Mouse (Mus musculus): ENCODE measurements around the gene Cntd1. TPM values are rescaled to one million over a fixed set of nuclear protein-coding genes. Genes with fewer than 3 reads are reported as not detected.

The Cntd1 gene
- polyA plus RNA-seq, 1 experiment, result 0.84 TPM

DNA sequence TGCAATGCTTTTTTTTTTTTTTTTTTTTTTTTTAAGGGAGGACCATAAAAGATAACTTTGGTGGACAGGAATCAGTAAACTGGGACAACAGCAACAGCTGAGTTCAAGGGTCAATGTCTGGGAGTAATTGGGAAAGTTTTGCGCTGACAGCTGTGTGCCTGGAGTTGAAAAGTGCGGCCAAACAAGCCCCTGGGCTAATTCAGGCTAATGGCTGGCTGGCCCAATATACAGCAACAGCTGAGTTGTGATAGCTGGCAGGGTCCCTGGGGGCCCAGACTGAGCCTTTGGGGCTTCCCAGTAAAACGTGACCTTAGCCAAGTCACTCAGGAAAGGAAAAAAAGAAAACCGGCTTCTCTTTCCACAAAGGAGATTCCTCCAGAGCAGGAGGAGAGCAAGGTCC, 33.7 kb upstream of the Cntd1 start:
- Histone ChIP-seq H3K27me3 (ENCODE audit: control insufficient read depth, insufficient read depth, low read length) (peaks cover 16% of the 10 kb centered on the region), H3K36me3 (ENCODE audit: control insufficient read depth, insufficient read depth, low read length) (no peaks in the 10 kb centered on the region), H3K4me3 (ENCODE audit: control insufficient read depth, insufficient read depth, low read length) (no peak overlapping the region), H3K4me1 (replicated peaks; ENCODE audit: control insufficient read depth, insufficient read depth, low read length) (peaks cover 6% of the 10 kb centered on the region), H3K27ac (ENCODE audit: control insufficient read depth, insufficient read depth, low read length) (no peak overlapping the region)
- no peak for DNase-seq
- WGBS, result 93% methylated on average over 4 of the region's 4 CpGs
- TF ChIP-seq POLR2A (IDR thresholded peaks at IDR 0.05; ENCODE audit: control insufficient read depth, extremely low read depth, insufficient read depth, low read length, poor library complexity), result no peak
- TF ChIP-seq CTCF (IDR thresholded peaks at IDR 0.05; ENCODE audit: borderline replicate concordance, control insufficient read depth, extremely low read depth, insufficient read depth, low read length, poor library complexity), result no peak

DNA sequence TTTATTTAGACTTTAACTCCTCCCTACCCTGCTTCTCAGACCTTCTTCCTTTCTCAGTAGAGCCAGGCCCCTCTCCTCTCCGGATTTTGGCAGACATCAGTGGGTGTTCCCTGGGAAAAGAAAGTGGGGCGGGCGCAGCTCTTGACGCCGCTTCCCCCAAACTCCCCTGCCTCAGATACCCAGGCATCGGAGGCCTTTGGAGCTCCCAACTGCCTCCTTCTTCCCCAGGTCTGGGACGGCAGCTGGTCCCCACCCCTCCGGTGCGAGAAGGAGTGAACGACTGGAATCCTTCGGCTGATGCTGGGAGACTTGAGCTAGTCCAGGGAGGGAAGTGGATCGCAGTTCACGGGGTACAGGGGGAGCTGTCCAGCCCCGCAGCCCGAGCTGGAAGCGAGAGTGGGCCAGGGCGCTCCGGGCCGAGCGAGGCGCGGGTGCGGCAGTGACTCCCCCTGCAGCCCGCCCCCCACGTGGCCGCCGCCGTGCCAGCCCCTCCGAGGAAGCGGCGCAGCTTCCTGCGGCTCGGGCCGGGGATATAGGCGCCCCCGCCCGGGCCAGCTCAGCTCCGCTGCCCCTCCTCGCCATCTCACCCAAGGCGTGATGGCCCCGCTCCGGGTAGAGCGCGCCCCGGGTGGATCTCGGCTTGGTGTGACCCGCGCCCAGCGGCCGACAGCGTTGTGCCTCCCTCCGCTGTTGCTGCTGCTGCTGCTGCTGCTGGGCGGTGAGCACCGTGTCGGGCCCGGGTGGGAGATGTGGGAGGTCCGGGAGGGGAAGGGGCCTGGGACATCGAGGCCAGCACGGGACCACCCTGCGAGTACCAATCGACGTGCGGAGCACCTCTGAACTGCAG, 32.7 kb upstream of the Cntd1 start, which contains the start of gene Ramp2:
Gene Ramp2 (plus strand): TSS at position 174 of the 847 bp plus-strand sequence.
- peak within 1 kb of the TSS; percentile 30 for H3K4me3 ChIP-seq (ENCODE audit: control insufficient read depth, insufficient read depth, low read length)
- peaks cover 6% of the 10 kb centered on the region for H3K4me1 ChIP-seq (replicated peaks; ENCODE audit: control insufficient read depth, insufficient read depth, low read length)
- H3K27ac ChIP-seq (ENCODE audit: control insufficient read depth, insufficient read depth, low read length), result no peak within 1 kb of the TSS
- peak; percentile 52 for DNase-seq
- WGBS, result 7% methylated on average over 63 of the region's 63 CpGs
- H3K36me3 ChIP-seq (ENCODE audit: control insufficient read depth, insufficient read depth, low read length), result no peaks in the 10 kb centered on the region
- 0 out of 2 replicates have a peak, but pooled peaks have one; percentile 11 for TF ChIP-seq CTCF (IDR thresholded peaks at IDR 0.05; ENCODE audit: borderline replicate concordance, control insufficient read depth, extremely low read depth, insufficient read depth, low read length, poor library complexity)
- TF ChIP-seq POLR2A (IDR thresholded peaks at IDR 0.05; ENCODE audit: control insufficient read depth, extremely low read depth, insufficient read depth, low read length, poor library complexity), result no peak
- peaks cover 16% of the 10 kb centered on the region for H3K27me3 ChIP-seq (ENCODE audit: control insufficient read depth, insufficient read depth, low read length)

DNA sequence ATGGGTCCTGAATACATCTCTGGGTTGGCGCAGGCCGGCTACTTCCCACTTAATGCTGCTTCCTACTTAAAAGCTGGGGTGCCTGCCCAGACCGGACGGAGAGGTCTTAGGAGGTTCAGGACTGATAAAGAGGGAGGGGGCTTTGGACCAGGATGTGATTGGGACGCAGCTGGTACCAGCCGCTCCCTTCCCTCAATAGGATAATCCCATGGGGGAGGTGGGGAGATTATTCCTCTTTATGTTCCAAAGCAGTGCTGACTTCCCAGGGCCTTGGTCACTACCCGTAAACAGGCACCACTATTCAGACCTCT, 32.2 kb upstream of the Cntd1 start:
- H3K36me3 ChIP-seq (ENCODE audit: control insufficient read depth, insufficient read depth, low read length), result no peaks in the 10 kb centered on the region

DNA sequence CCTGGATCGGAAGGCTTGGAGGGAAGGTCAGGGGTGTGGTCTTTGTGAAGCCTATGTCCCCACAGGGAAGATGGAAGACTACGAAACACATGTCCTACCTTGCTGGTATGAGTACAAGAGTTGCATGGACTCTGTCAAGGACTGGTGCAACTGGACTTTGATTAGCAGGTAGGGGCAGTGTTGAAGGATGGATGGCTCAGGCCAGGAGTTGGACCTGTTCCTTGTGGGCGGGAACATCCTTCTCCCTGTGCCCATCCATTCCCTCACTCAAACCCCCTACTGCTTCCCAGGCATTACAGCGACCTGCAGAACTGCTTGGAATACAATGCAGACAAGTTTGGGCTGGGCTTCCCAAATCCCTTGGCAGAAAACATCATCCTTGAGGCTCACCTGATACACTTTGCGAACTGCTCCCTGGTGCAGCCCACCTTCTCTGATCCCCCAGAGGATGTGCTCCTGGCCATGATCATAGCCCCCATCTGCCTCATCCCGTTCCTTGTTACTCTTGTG, 31.2 kb upstream of the Cntd1 start:
- peaks cover 6% of the 10 kb centered on the region for H3K4me1 ChIP-seq (replicated peaks; ENCODE audit: control insufficient read depth, insufficient read depth, low read length)
- no peak overlapping the region for H3K27ac ChIP-seq (ENCODE audit: control insufficient read depth, insufficient read depth, low read length)
- no peak for TF ChIP-seq CTCF (IDR thresholded peaks at IDR 0.05; ENCODE audit: borderline replicate concordance, control insufficient read depth, extremely low read depth, insufficient read depth, low read length, poor library complexity)
- no peak for TF ChIP-seq POLR2A (IDR thresholded peaks at IDR 0.05; ENCODE audit: control insufficient read depth, extremely low read depth, insufficient read depth, low read length, poor library complexity)
- H3K4me3 ChIP-seq (ENCODE audit: control insufficient read depth, insufficient read depth, low read length), result no peak overlapping the region
- H3K27me3 ChIP-seq (ENCODE audit: control insufficient read depth, insufficient read depth, low read length), result peaks cover 16% of the 10 kb centered on the region
- 93% methylated on average over 6 of the region's 6 CpGs for WGBS
- DNase-seq, result no peak
- no peaks in the 10 kb centered on the region for H3K36me3 ChIP-seq (ENCODE audit: control insufficient read depth, insufficient read depth, low read length)

More for the DNA sequence above, 32.2 kb upstream of the Cntd1 start:
- WGBS, result 32% methylated on average over 7 of the region's 7 CpGs
- TF ChIP-seq CTCF (IDR thresholded peaks at IDR 0.05; ENCODE audit: borderline replicate concordance, control insufficient read depth, extremely low read depth, insufficient read depth, low read length, poor library complexity) (no peak), POLR2A (IDR thresholded peaks at IDR 0.05; ENCODE audit: control insufficient read depth, extremely low read depth, insufficient read depth, low read length, poor library complexity) (no peak)
- Histone ChIP-seq H3K27me3 (ENCODE audit: control insufficient read depth, insufficient read depth, low read length) (peaks cover 16% of the 10 kb centered on the region), H3K4me1 (replicated peaks; ENCODE audit: control insufficient read depth, insufficient read depth, low read length) (peaks cover 6% of the 10 kb centered on the region), H3K27ac (ENCODE audit: control insufficient read depth, insufficient read depth, low read length) (no peak overlapping the region), H3K4me3 (ENCODE audit: control insufficient read depth, insufficient read depth, low read length) (peak overlapping the region; percentile 30)
- no peak for DNase-seq

DNA sequence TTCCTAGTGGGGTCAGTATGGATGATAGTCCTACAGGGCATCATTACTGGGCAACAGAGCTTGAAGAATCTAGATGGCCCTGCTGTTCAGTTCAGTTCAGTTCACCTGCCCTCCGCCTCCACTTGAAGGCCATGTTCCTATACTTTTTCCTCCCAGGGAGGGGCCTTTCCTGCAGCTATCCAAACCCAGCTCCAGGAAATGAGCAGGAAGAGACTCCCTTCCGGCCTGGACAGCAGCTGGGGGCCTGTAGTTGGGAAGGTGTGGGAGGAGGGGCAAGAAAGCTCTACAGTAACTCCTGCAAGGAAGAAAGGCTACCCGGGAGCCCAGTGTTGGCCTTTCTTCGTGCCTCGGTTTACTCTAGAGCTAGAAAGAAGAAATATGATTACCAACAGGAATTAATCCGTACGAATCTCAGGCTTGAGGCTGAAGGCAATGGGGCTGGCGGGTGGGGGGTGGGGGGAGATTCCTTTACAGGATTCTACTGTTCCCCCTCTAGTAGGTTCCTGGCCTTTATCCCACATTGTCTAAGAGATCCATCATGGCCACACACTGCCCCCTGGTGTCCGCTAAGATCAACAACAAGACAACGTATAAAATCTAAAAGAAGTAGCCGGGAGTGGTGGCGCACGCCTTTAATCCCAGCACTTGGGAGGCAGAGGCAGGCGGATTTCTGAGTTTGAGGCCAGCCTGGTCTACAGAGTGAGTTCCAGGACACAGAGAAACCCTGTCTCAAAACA, 30.4 kb upstream of the Cntd1 start:
- H3K4me1 ChIP-seq (replicated peaks; ENCODE audit: control insufficient read depth, insufficient read depth, low read length), result peaks cover 6% of the 10 kb centered on the region
- peak; percentile 57 for DNase-seq
- H3K36me3 ChIP-seq (ENCODE audit: control insufficient read depth, insufficient read depth, low read length), result no peaks in the 10 kb centered on the region
- no peak for TF ChIP-seq POLR2A (IDR thresholded peaks at IDR 0.05; ENCODE audit: control insufficient read depth, extremely low read depth, insufficient read depth, low read length, poor library complexity)
- TF ChIP-seq CTCF (IDR thresholded peaks at IDR 0.05; ENCODE audit: borderline replicate concordance, control insufficient read depth, extremely low read depth, insufficient read depth, low read length, poor library complexity), result no peak
- H3K27ac ChIP-seq (ENCODE audit: control insufficient read depth, insufficient read depth, low read length), result no peak overlapping the region
- whole genome bisulfite sequencing, result 47% methylated on average over 14 of the region's 14 CpGs
- no peak overlapping the region for H3K4me3 ChIP-seq (ENCODE audit: control insufficient read depth, insufficient read depth, low read length)
- peaks cover 16% of the 10 kb centered on the region for H3K27me3 ChIP-seq (ENCODE audit: control insufficient read depth, insufficient read depth, low read length)

DNA sequence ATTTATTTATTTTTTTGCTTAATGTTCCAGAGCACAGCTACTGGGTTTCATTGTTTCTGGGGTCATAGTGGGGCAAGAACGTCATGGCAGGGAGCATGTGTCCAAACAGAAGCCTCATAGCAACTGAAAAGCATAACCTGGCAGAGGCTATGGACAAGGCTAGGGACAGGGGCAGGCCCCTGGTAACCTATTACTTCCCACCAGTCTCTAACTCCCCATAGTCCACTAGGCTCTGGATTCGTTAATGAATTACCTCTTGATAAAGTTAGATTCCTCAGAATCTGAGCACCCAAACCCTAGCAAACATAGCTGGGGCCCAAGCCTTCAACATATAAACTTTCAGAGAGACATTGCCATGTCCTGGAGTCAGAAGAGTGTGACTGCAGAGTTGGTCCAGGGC, 27.8 kb upstream of the Cntd1 start:
- 91% methylated on average over 2 of the region's 2 CpGs for WGBS

More for the DNA sequence above, 27.8 kb upstream of the Cntd1 start:
- Histone ChIP-seq H3K27ac (ENCODE audit: control insufficient read depth, insufficient read depth, low read length) (no peak overlapping the region), H3K36me3 (ENCODE audit: control insufficient read depth, insufficient read depth, low read length) (no peaks in the 10 kb centered on the region), H3K27me3 (ENCODE audit: control insufficient read depth, insufficient read depth, low read length) (peaks cover 7% of the 10 kb centered on the region), H3K4me1 (replicated peaks; ENCODE audit: control insufficient read depth, insufficient read depth, low read length) (peaks cover 9% of the 10 kb centered on the region), H3K4me3 (ENCODE audit: control insufficient read depth, insufficient read depth, low read length) (no peak overlapping the region)
- no peak for TF ChIP-seq POLR2A (IDR thresholded peaks at IDR 0.05; ENCODE audit: control insufficient read depth, extremely low read depth, insufficient read depth, low read length, poor library complexity)
- TF ChIP-seq CTCF (IDR thresholded peaks at IDR 0.05; ENCODE audit: borderline replicate concordance, control insufficient read depth, extremely low read depth, insufficient read depth, low read length, poor library complexity), result no peak
- no peak for DNase-seq
